Mouse (Mus musculus) lung, postnatal 0 days (tissue): ENCODE measurements around the gene Wfikkn1.

ENCODE experiments used
- CTCF ChIP-seq: IDR thresholded peaks from 2 replicates; pipeline ENCODE4 v1.5.1; 2016; ENCODE audit warnings: antibody characterized with exemption, mild to moderate bottlenecking
- EP300 ChIP-seq: IDR thresholded peaks from 2 replicates; pipeline ENCODE4 v1.6.1; 2016; ENCODE audit warnings: antibody characterized with exemption, mild to moderate bottlenecking, control low read depth

DNA sequence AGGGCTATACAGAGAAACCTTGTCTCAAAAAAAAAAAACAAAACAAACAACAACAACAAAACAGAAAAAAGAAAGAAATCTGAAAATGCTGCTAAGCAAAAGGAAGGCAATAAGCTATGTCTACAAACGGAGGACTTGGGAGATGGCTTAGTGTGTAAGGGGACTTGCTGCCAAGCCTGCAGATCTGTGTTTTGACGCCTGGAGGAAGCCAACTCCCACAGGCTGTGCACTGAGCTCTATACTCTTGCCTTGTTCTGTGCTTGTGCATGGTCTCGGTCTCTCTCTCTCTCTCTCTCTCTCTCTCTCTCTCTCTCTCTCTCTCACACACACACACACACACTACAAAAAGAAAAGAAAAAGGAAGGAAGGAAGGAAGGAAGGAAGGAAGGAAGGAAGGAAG, 8.2 kb upstream of the Wfikkn1 start:
- TF ChIP-seq CTCF (no peak), EP300 (no peak)
